Mouse (Mus musculus): ENCODE measurements around the gene Btnl6. TPM values are rescaled to one million over a fixed set of nuclear protein-coding genes. Genes with fewer than 3 reads are reported as not detected.
"Not testable (repeated sequence)": the region's sequence is repeated elsewhere in the genome, so short reads cannot be mapped to it uniquely, and the experiment has no call there.

Btnl6 gene
- polyA plus RNA-seq, 1 experiment from 2014 or later = not detected

DNA sequence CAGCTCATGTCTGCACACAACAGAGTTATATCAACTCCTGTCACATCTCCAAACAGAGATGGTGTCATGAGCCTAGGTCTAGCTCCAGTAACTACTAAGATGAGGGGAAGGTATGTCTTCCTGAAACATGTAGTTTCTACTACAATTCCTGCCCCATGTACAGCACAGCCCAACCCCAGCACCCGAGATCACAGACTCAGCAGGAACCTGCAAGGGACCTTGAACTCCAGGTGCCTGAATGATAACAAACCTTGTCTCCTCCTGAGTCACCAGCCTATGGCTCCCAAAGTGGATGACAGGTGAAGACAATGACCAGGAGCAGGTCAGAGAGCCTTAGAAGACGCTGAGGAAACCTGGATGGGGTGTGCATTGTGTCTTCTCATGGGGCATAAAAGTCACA is 32.7 kb upstream of the Btnl6 start:
- Histone ChIP-seq H3K27me3 (no peaks in the 10 kb centered on the region), H3K4me3 (replicated peaks) (no peak overlapping the region), H3K36me3 (replicated peaks) (no peaks in the 10 kb centered on the region), H3K27ac (replicated peaks) (no peak overlapping the region), H3K9ac (no peak overlapping the region), H3K4me2 (no peak overlapping the region), H3K4me1 (replicated peaks) (no peaks in the 10 kb centered on the region), H3K9me3 (replicated peaks) (no peaks in the 10 kb centered on the region)
- ATAC-seq (ENCODE audit: insufficient read depth) = no peak
- WGBS (ENCODE audit: insufficient replicate concordance) = 49% methylated on average over 2 of the region's 2 CpGs

DNA sequence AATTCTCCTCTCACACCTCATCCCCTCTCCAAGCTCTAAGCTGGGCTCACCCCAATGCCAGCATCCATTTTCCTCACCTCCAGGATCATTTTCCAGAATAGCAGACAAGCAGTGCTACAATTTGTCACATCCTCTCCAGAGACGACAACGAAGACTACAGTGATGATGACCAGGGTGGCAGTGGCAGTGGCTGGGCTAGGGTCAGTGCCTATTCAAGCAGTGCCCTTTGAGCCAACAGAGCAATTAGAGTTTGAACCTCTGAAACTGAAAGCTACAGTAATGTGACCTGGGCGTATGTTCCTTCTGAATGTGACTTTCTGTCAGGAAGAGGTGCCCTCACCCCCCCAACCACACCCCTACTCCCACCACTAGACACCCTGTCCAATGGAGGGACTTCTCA is 32.0 kb upstream of the Btnl6 start:
- Histone ChIP-seq H3K9ac (no peak overlapping the region), H3K27ac (replicated peaks) (no peak overlapping the region), H3K4me3 (replicated peaks) (no peak overlapping the region), H3K36me3 (replicated peaks) (no peaks in the 10 kb centered on the region), H3K4me1 (replicated peaks) (no peaks in the 10 kb centered on the region), H3K4me2 (no peak overlapping the region), H3K9me3 (replicated peaks) (no peaks in the 10 kb centered on the region), H3K27me3 (no peaks in the 10 kb centered on the region)
- 69% methylated on average over 3 of the region's 3 CpGs for WGBS (ENCODE audit: insufficient replicate concordance)
- no peak for ATAC-seq (ENCODE audit: insufficient read depth)

DNA sequence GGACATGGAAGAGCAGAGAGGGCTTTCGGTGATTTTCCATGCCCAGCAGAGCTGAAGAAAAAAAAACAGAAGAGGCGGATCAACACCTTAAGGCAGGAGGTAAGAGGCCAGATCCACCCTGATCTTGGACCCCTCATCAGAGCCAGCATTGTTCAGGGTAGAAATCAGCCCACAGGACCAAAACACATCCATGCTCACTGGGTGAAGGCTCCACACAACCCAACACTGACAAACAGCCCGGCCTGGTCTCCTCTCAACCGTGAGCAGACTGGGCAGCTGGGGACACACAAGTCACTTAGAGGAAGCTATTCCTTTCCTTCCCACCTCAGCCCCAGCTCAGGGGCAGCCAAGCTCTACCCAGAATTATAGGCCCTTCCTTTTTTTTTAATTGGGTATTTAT is 30.4 kb upstream of the Btnl6 start:
- Histone ChIP-seq H3K4me3 (replicated peaks) (no peak overlapping the region), H3K9me3 (replicated peaks) (no peaks in the 10 kb centered on the region), H3K27me3 (no peaks in the 10 kb centered on the region), H3K4me2 (no peak overlapping the region), H3K36me3 (replicated peaks) (no peaks in the 10 kb centered on the region), H3K9ac (no peak overlapping the region), H3K27ac (replicated peaks) (no peak overlapping the region), H3K4me1 (replicated peaks) (no peaks in the 10 kb centered on the region)
- ATAC-seq (ENCODE audit: insufficient read depth) = no peak
- WGBS (ENCODE audit: insufficient replicate concordance) = 66% methylated on average over 4 of the region's 4 CpGs

DNA sequence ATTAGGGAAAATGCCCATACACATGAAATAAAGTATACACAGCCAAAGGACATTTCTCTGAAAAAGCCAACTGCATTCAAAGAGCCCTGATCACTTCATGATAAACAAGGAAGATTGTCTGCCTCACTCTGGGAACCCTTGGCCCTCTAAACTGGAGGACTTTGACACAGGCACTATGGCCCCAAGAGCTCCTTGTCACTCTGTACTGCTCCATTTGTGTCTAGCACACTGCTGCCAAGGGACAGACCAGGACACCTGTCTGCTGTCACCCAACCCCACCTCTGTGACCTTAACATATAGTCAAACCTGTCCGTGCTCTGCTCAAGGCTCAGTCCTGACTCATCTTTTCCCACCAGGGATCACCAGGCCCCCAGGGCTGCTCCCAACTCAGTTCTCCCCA is 29.6 kb upstream of the Btnl6 start:
- H3K9ac ChIP-seq = no peak overlapping the region
- 62% methylated on average over 1 of the region's 1 CpGs for WGBS (ENCODE audit: insufficient replicate concordance)
- no peak overlapping the region for H3K4me3 ChIP-seq (replicated peaks)
- no peaks in the 10 kb centered on the region for H3K27me3 ChIP-seq
- H3K9me3 ChIP-seq (replicated peaks) = no peaks in the 10 kb centered on the region
- H3K4me2 ChIP-seq = no peak overlapping the region
- ATAC-seq (ENCODE audit: insufficient read depth) = no peak
- no peak overlapping the region for H3K27ac ChIP-seq (replicated peaks)
- H3K36me3 ChIP-seq (replicated peaks) = no peaks in the 10 kb centered on the region
- no peaks in the 10 kb centered on the region for H3K4me1 ChIP-seq (replicated peaks)

DNA sequence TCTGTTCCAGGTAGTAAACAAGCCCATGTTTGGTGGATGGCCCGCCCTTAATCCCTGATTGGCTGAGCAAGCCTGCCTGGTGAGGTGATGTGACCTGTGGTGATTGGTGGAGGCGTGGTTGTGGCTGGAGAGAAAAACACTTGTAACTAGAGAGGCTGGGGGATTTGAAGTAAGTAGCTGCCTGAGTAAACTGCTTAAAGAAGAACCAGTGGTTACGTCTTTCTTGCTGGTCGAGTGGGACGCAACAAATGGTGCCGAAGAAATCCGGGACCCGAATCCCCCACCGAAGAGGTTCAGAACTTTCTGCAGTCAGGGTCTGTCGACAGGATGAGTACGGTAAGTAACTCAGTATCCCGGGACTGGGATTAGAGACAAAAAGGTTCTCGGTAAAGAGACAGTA is 26.4 kb upstream of the Btnl6 start:
- not testable (repeated sequence) for H3K27ac ChIP-seq (replicated peaks); H3K4me1 ChIP-seq (replicated peaks); H3K36me3 ChIP-seq (replicated peaks); H3K9ac ChIP-seq; H3K4me2 ChIP-seq; H3K27me3 ChIP-seq; H3K9me3 ChIP-seq (replicated peaks); ATAC-seq (ENCODE audit: insufficient read depth); H3K4me3 ChIP-seq (replicated peaks)
- 78% methylated on average over 13 of the region's 13 CpGs for WGBS (ENCODE audit: insufficient replicate concordance)

DNA sequence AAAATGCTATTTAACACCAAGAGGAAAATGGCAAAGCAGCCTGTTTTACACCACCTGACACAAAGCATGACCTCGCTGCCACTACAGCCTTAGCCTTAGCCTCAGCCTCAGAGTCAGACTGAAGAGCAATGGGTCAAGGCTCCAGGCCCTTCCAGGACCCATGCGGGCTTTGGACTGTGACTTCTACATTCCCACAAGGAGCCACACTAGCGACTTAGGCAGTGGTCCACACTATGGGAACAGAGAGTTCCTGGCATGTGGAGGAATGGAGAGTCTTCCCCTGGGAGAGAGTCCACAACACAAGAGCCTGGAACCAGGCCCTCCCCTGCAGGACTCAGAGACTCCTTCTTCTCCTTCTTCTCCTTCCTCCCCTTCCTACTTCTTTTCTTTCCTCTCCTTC is 15.5 kb upstream of the Btnl6 start:
- Histone ChIP-seq H3K9ac (no peak overlapping the region), H3K36me3 (replicated peaks) (no peaks in the 10 kb centered on the region), H3K27me3 (no peaks in the 10 kb centered on the region), H3K27ac (replicated peaks) (no peak overlapping the region), H3K4me1 (replicated peaks) (no peaks in the 10 kb centered on the region), H3K4me2 (no peak overlapping the region), H3K9me3 (replicated peaks) (no peaks in the 10 kb centered on the region), H3K4me3 (replicated peaks) (no peak overlapping the region)
- ATAC-seq (ENCODE audit: insufficient read depth) = no peak
- WGBS (ENCODE audit: insufficient replicate concordance) = 52% methylated on average over 3 of the region's 3 CpGs

DNA sequence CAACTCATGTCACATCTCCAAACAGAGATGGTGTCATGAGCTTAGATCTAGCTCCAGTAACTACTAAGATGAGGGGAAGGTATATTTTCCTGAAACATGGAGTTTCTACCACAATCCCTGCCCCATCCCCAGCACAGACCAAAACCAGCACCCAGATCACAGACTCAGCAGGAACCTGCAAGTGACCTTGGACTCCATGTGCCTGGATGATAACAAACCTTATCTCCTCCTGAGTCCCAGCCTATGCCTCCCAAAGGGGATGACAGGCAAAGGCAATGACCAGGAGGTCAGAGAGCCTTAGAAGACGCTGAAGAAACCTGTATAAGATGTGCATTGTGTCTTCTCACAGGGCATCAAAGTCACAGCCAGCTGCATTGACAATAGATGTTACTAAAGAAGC is 1.8 kb upstream of the Btnl6 start:
- H3K4me3 ChIP-seq (replicated peaks) = no peak overlapping the region
- peaks cover 6% of the 10 kb centered on the region for H3K27me3 ChIP-seq
- WGBS (ENCODE audit: insufficient replicate concordance) = 21% methylated on average over 1 of the region's 1 CpGs
- H3K9me3 ChIP-seq (replicated peaks) = no peaks in the 10 kb centered on the region
- H3K4me1 ChIP-seq (replicated peaks) = no peaks in the 10 kb centered on the region
- no peaks in the 10 kb centered on the region for H3K36me3 ChIP-seq (replicated peaks)
- ATAC-seq (ENCODE audit: insufficient read depth) = no peak
- H3K4me2 ChIP-seq = no peak overlapping the region
- no peak overlapping the region for H3K9ac ChIP-seq
- no peak overlapping the region for H3K27ac ChIP-seq (replicated peaks)

DNA sequence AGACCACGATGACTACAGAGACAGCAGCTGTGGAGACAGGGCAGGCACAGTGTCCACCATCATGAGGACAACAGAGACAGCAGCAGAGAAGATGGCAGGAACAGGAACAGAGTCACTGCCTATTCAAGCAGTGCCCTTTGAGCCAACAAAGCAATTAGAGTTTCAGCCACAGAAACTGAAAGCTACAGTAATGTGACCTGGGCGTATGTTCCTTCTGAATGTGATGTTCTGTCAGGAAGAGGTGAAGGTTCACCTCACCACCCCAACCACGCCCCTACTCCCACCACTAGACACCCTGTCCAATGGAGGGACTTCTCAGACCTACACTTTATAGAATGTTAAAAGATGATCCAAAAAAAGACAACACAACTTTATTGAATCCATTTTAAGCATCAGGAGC is 1.4 kb upstream of the Btnl6 start:
- H3K27ac ChIP-seq (replicated peaks); H3K9ac ChIP-seq; H3K4me2 ChIP-seq; H3K4me1 ChIP-seq (replicated peaks); H3K4me3 ChIP-seq (replicated peaks); ATAC-seq (ENCODE audit: insufficient read depth); H3K36me3 ChIP-seq (replicated peaks); H3K27me3 ChIP-seq; H3K9me3 ChIP-seq (replicated peaks): not testable (repeated sequence)
- WGBS (ENCODE audit: insufficient replicate concordance) = 42% methylated on average over 3 of the region's 3 CpGs

DNA sequence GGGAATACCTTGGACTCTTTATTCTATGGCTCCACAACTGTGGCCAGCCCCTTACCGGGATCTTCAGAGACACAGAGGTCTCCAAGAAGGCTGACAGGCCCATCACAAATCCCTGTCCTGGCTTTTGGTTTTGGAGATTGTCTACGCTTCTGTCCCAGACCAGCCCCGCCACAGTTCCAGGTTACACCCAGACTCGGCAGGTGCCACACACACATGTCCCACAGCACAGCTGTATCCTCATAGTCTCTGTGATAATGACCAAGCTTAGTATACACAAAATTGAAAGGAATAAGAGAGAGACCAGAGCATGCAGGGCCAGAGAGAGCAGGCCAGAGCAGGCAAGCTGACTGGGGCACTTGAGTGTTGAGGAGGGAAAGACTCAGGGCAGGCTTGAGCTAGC is 643 bp upstream of the Btnl6 start:
- no peaks in the 10 kb centered on the region for H3K9me3 ChIP-seq (replicated peaks)
- no peaks in the 10 kb centered on the region for H3K36me3 ChIP-seq (replicated peaks)
- no peak overlapping the region for H3K27ac ChIP-seq (replicated peaks)
- no peaks in the 10 kb centered on the region for H3K4me1 ChIP-seq (replicated peaks)
- no peak overlapping the region for H3K4me3 ChIP-seq (replicated peaks)
- no peak overlapping the region for H3K4me2 ChIP-seq
- 66% methylated on average over 4 of the region's 4 CpGs for WGBS (ENCODE audit: insufficient replicate concordance)
- ATAC-seq (ENCODE audit: insufficient read depth) = no peak
- no peak overlapping the region for H3K9ac ChIP-seq
- peaks cover 8% of the 10 kb centered on the region for H3K27me3 ChIP-seq

DNA sequence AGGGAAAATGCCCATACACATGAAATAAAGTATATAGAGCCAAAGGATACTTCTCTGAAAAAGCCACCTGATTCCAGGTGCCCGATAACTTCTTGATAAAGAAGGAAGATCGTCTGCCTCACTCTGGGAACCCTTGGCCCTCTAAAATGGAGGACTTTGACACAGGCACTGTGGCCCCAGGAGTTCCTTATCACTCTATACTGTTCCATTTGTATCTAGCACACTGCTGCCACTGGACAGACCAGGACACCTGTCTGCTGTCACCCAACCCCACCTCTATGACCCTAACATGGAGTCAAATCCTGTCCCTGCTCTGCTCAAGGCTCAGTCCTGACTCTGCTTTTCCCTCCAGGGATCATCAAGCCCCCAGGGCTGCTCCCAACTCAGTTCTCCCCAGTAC is 638 bp downstream of the Btnl6 start:
- no peak for ATAC-seq (ENCODE audit: insufficient read depth)
- 64% methylated on average over 2 of the region's 2 CpGs for WGBS (ENCODE audit: insufficient replicate concordance)
- Histone ChIP-seq H3K9ac (no peak overlapping the region), H3K4me2 (no peak overlapping the region), H3K4me1 (replicated peaks) (no peaks in the 10 kb centered on the region), H3K9me3 (replicated peaks) (no peaks in the 10 kb centered on the region), H3K4me3 (replicated peaks) (no peak overlapping the region), H3K27ac (replicated peaks) (no peak overlapping the region), H3K36me3 (replicated peaks) (no peaks in the 10 kb centered on the region), H3K27me3 (peaks cover 9% of the 10 kb centered on the region)

DNA sequence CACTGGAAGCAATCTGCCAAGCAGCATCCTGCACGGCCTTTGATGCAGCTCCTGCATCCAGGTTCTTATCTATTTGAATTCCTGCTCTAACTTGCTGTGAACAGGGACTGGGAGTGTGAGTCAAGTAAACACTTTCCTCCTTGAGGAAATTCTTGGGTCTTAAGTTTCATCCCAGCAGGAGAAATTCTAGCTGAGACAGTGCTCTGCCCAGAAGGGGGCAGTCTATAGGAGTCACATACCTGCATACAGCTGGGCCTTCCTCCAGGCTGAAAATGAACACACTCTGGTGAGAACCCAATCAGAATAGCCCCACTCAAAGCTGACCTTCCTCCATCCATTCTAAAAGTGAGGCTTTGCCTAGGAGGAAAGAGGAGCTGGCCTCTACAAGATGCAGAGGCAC is 5.4 kb downstream of the Btnl6 start:
- H3K27me3 ChIP-seq; ATAC-seq (ENCODE audit: insufficient read depth); H3K4me2 ChIP-seq; H3K36me3 ChIP-seq (replicated peaks); H3K27ac ChIP-seq (replicated peaks); H3K4me1 ChIP-seq (replicated peaks); H3K9me3 ChIP-seq (replicated peaks); H3K4me3 ChIP-seq (replicated peaks); H3K9ac ChIP-seq: not testable (repeated sequence)
- WGBS (ENCODE audit: insufficient replicate concordance) = 52% methylated on average over 1 of the region's 1 CpGs

DNA sequence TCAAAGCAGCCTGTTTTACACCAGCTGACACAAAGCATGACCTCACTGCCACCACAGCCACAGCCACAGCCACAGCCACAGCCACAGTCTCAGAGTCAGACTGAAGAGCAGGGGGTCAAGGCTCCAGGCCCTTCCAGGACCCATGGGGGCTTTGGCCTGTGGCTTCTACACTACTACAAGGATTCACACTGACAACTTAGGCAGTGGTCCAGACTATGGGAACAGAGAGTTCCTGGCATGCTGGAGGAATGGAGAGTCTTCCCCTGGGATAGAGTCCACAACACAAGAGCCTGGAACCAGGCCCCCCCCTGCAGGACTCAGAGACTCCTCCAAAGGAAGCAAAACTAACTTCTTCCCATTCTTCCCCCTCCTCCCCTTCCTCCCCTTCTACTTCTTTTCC is 9.6 kb downstream of the Btnl6 start:
- no peak for ATAC-seq (ENCODE audit: insufficient read depth)
- Histone ChIP-seq H3K4me2 (no peak overlapping the region), H3K27ac (replicated peaks) (no peak overlapping the region), H3K4me1 (replicated peaks) (no peaks in the 10 kb centered on the region), H3K9ac (no peak overlapping the region), H3K4me3 (replicated peaks) (no peak overlapping the region), H3K36me3 (replicated peaks) (no peaks in the 10 kb centered on the region), H3K9me3 (replicated peaks) (no peaks in the 10 kb centered on the region), H3K27me3 (no peaks in the 10 kb centered on the region)
